Mouse (Mus musculus) layer of hippocampus, postnatal 36 days (tissue): ENCODE measurements at regions not wholly inside any gene's neighbourhood (a gene's known extent, or its start where the extent isn't known, plus 50 kb on each side); places are given as distances from the start of the nearest gene placed in this dataset.

Experiments
- DNase-seq, 2 experiments: peaks; one replicate each; pipeline ENCODE4 v3.0.0; 2022

DNA sequence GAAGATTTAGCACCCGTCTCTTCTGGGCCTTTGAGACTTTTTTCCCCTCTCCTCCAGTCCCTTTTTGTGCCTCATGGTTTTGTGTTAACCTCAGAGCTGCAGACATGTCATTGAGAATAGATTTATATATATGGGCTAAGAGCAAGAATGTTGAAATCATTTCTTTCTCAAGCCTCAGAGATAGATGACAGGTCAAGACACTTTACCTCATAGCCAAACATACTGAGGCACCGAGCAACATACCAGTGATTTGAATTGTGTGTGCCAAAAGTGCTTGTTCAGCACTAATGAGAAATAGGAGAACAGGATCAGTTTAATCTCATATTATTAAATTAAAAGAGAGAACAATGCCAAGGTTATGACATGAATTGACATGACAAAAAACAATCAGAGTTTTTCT lies 464.2 kb upstream of the Marcks start:
- DNase-seq = no peak

DNA sequence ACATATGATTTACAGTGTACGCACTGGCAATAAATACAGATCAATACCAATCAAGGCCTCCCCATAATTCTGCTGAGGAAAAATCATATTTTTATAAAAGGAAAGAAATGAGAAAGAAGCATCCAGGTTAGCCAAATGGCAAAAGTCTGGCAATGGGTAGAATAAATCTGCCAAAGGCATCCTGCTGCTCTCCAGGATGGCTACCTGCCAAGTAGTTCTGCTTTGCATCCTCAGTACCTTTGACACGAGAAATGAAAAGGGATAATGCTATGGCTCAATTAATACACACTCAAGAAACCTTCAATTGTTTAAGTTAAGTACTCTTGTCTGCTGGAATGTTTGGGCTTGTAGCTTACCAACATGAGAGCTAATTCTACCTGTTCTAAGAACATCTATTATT lies 451.2 kb upstream of the Marcks start:
- DNase-seq = no peak

DNA sequence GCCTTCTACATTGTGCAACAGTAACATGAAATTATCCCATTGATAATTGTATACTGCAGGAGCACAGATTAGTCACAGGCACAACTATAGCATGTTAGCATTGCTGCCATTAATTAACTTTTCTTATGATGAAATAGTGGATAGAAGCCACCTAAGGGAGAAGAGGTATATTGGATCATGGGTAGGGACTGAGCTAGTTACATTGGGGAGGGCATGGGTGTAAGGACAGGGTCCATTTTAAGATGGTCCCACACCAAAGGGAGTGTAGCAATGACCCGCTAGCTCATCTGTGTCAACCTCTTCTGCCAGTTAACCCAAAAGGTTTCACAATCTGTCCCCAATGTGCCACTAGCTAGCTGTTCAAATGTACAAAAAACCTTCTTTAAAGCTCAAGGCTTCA lies 450.3 kb upstream of the Marcks start:
- no peak for DNase-seq

DNA sequence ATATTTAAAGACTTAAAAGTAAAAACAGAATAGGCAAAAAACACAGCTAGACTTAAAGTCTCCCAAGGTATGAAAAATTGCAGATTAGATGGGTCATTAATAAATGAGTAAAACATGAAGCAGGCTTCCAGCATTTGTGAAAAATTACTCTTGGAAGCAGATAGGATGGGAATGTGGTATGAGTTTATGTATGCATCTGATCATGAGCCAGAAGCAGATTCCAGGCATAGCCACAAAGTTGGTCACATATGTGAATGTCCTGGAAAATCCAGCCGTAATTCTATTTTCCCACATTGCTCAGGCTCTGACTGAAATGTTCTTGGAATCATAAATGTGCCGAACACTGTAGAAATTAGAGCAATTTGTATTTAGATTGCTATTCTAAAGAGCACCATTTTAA lies 432.5 kb upstream of the Marcks start:
- DNase-seq = no peak

DNA sequence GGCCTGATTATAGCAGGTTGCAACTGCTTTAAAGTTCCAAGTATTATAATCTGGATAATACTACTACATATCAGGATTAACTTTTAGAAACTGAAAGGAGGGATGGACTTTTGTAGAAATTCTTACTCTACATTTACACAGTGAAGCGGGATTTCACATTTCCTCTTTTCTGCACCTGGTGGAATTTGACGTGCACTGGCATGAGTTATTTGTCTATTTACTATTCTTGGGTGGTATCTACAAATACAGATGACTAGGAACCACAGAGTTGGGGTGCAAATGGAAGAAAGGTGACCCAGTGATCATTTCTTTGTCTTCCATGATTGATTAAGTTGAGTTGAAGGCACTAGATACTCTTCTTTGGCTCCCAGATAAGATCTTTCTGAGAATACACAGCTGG lies 423.0 kb upstream of the Marcks start:
- no peak for DNase-seq

DNA sequence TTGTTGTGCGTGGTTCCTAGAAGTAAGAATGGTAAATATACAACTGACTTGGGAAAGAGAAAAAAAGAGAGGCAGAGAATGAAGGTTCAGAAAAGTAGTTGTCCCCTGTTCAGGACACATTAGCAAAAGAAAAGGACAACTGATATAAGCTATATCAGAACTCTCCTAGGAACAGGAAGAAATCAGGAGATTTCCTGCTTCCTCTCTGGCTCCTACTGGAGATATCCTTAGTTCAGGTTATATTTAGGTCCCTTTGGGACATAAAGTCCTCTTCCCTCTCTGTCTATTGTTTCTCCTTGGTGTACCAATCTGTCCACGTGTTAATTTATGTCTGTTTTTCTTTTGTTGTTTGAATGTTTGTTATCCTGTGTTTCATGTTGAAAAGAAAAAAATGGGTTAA lies 410.7 kb upstream of the Marcks start:
- DNase-seq = no peak

DNA sequence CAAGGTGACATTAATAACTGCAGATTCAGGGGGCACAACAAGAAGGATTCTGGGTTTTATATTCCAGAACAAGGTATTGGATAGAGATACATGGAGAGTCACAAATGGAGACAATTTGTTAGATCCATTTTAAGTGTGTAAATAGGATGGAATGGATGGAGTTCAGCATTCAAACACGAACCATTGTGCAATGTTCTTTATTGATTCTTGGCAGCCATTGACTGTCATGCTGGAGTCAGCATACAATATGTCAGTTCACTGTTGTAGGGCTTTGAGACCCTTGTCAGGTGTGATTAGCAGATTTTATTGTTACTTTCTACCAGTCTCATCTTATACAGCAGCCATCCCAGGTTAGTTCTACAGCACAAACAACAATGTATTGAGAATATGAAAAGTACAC lies 402.0 kb upstream of the Marcks start:
- DNase-seq = no peak

DNA sequence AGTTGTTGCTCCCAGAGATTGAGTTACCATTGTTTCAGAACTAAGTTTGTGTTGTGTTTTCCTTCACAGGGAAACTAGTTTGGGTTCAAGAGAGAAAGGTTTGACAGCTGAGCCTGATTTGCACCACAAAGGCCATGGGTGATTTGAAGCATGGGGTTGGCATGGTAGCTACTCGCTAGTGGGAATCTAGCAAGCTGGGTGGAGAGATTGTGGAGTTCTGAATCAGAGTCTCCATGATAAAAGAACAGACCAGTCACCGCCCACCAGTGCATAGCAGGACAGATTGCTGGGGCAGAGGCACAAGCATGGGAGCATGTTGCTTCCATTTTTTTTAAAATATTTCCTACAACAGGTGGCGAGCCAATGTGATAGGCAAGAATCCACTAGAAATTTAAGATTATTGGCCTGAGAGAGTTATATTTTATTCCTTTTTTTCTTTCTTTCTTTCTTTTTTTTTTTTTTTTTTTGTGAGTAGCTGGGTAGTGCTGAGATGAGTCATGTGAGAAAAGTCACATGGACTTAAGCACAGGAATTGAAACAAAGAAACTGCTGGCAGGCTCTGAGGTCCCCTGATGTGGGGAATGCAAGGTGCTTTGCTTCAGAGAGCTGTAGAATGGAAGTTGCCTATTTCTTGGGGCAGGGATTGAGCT lies 367.4 kb upstream of the Marcks start:
- no peak for DNase-seq

DNA sequence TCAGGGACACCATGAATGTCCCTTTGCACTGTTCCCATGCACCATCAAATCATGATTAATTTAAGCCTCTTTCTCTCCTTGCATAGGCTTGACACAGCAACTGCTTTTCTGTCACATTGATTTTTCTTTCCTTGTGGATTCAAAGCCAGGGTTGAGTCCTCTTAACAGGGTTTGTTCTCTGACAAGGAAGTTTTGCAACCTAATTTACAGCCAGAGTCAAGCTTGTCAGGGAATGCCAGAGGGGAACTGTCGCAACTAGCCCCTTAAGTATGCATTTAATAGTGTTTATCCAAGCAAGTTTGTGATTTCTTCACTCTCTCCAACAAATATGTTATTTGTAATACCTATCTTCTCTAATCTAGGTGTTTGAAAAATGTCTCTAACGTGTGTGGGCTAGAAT lies 365.7 kb upstream of the Marcks start:
- DNase-seq = no peak

DNA sequence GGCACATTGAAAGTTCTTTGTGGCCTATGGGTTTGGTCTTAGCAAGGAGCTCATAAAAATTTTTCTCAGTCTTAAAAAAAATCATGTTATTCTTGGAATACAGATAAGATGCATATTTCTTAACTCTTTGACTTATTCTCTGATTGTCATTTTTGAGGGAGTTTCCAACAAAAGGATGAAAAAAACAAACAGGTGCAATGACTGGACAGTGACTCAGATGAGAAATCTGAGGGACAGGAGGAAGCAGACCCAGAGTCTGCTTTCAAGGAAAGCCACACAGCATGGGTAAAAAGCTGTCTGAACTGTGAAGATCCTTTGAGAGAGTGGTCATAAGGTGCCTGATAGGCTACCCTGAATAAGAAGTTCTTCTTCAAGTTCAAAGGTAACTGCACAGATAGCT lies 363.8 kb upstream of the Marcks start:
- no peak for DNase-seq

DNA sequence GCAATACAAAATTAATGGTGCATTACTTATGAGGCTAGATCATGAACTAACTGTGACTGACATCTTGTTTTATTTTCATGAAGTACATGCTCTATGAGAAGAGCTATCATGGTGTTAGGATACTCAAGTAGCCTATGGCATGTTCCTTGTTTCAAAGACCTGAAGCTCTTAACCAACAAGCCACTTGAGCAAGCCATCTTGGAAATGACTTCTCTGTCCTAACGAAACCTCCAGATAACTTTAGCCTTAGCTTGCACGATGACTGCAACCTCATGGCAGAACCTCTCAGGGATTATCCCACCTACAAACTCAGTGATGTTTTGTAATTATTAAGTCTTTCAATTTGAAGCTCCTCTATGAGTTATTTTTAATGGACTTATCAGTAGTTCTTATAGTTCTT lies 362.3 kb upstream of the Marcks start:
- DNase-seq = no peak

DNA sequence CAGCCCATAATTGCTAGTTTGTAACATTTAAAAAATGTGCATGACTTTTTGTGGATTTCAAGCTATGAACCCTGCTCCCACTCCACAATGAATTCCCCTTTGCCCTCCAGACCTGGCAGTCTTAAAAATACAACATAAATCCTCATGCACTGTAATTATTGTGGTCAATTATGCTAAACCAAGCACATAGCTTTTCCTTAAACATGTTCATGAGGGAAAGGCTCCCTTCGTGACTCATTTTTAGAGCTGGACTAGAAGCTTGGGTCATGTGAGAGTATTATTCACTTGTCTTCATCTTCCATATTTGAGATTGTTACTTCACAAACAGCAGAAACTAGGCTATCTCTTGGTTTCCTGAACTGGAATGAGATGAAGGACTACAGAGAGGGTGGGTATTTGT lies 356.7 kb upstream of the Marcks start:
- no peak for DNase-seq

DNA sequence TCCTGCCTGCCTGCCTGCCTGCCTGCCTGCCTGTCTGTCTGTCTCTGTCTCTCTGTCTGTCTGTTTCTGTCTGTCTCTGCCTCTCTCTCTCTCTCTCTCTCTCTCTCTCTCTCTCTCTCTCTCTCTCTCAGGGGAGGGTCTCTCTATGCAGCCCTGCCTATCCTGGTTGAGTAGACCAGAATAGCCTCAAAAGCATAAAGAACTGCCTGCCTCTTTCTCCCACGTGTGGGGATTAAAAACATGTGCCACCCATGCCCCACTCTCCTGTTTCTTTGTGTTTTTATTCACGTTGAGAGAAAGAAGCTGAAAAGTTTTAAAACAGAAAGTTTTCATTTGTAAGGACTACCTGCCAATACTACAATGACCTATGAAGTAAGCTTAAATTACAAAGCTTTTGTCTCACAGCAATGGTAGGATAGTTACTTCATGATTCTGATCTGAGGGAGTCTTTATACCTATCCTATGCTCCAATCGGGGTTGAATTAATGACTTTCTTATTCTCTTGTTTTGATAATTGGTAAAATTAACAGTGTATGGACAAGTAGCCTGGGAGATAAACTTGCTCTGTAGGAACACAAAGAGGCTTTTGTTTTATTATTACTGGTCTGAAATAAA lies 355.9 kb upstream of the Marcks start:
- DNase-seq = no peak

DNA sequence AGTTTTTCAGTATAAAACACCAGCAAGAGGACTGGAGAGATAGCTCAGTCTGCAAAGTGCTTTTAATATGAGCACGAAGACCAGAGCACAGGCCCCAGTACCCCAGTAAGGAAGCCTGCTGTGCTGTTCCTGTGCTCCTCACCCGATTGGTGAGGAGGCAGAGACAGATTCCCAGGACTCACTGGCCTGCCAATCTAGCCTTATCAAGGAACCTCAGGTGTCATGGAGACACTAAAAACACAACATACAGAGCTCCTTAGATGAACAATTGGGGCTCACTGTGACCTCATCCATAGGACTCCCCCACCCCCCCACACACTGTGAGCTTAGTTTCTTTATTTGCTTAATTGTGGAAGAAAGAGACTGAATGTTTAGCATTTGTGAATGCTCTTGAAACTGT lies 355.4 kb upstream of the Marcks start:
- no peak for DNase-seq

DNA sequence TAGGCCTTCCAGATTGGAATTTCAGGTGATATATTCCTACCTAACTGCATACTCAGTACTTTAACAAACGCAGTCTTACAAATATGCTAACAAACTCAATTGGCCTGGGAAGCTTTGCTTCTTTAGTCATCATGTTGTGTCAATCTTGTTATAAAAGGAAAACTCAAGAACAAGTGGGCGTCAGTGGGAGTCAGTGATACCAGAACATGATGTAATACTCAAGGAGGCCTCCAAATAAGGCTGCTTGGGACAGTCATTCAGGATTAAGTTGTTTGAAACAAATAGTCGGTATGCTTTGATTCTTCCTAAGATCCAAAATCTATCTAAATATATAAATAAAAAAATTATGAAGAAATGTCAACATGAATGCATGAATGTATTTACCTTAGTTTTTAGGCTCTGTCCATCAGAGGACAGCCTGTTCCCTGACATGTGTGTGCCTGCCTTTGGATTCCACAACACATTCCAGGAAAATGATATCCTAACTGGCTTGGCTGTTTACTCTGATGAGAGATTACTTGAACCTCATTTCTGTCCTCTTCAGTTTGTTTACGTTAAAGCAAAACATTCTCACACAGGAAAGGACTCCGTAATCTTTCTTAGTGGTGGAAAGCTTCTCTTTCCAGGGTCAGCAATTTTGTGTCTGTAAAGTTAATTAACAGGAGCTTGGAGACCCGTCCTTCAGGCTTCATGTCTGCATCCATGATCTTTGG lies 345.7 kb upstream of the Marcks start:
- DNase-seq = no peak

DNA sequence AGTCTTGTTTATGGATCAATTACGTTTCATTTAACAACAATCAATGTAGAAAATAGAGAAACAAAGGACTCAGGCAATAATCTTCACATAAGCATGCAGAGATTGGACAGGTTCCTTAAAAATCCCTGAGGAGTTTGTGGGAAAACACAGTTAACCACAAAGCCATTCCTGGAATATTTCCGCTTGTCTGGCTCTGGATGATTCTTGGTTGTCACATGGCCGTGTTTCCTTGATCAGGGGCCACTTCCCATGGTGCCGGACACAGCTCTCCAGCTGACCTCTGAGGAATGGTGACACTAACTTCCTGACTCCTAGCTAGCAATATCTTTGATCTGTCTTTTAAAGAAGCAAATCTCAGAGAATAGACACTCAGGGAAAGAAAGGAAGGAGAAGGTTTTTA lies 344.8 kb upstream of the Marcks start:
- no peak for DNase-seq

DNA sequence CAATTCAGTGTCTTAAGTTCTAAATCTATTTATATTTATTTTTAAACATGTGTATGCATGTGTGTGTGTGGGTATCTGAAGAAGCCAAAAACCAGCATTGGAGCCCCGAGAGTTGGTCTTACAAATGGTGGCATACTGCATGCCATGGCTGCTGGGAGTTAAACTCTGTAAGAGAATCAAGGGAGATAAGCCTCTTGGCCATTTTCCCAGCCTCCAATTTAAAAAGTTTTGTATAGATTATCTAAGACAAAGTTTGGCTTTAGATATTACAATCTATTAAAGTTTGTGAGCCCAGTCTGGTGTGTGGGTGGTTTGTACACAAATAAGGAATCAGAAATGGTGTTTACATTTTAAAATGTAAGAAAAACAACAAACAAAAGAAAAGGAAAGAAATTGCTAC lies 343.2 kb upstream of the Marcks start:
- DNase-seq = no peak

DNA sequence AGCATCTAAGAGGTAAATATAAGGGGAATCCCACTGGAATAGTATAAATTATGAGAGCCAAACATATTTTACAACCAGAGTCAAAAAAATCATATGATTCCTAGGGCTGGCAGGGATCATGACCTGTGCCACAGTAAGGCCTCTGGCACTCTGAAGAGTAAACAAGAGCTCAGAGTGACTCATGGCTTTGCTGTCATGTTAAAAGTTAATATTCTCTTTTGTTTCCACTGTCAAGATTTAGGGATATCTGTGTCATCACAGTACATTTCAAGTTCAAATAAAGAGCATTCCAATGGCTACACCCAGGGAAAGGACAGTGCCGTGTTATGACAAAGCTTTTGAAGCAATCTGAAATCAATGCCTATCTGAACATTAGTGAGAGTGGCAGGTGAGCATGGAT lies 341.6 kb upstream of the Marcks start:
- DNase-seq = no peak

DNA sequence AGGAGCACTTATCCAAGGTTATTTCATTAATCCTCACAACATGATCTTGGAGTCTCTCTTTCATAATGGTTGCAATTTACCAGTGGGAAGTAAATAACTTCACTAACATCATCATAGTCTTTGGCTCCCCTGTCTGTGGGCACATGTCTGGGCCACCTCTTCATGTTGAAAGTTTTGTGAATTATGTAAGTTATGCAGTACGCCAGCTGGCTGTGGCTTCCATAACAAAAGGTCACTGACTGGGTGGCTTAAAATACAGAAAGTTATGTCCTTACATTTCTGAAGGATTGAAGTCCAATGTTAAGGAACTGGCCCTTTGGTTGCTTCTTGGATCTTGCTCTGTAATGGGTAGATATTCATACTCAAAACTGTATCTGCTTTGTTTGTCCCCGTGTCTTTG lies 339.4 kb upstream of the Marcks start:
- DNase-seq = no peak

DNA sequence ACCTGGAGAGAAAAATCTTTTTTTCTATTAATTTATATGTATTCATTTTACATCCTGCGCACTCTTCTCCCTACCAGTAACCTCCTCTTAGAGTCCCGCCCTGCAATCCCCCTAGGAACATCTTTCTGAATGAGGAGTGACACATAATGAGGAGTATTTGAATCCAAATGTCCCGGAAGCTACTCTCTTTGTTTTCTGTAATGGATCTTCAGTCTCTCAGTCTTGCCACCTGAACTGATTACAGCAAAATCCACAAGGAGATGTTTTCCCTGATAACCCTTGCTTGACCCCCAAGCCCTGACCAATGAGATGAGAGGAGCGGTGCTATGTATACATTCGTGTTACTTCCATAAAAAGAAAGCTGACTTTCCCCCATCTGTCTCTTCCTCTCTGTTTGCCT lies 334.4 kb upstream of the Marcks start:
- DNase-seq = no peak

DNA sequence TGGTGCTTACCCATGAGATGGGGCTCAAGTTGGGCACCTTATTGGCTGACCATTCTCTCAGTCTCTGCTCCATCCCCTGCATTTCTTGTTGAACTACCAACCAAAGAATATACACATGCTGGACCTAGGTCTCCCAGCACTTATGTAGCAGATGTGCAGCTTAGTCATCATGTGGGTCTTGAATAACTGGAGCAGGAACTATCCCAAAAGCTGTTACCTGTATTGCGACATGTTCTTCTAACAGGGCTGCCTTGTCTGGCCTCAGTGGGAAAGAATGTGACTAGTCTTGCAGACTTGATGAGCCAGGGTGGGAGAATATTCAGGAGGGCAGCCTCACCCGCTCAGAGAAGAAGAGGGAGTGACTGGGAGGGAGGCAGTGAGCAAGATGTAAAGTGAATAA lies 318.7 kb upstream of the Marcks start:
- no peak for DNase-seq

DNA sequence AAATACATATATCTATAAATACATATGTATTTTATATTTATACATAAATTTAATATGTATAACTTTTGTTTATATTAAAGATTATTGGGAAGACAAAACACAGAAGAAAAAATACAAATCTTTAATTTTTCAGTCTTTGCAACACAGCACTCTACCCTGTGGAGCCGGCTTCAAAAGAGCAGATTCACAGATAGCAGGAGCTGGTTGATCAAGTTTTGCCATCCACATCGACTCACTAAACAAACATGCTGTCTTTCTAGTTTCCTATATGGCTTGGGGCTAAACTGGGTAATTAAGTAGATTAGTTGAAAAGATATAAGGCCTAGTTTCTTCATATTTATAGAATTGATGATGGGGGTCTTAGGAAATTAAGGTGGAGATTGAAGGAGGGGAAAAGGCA lies 311.2 kb upstream of the Marcks start:
- DNase-seq = no peak

DNA sequence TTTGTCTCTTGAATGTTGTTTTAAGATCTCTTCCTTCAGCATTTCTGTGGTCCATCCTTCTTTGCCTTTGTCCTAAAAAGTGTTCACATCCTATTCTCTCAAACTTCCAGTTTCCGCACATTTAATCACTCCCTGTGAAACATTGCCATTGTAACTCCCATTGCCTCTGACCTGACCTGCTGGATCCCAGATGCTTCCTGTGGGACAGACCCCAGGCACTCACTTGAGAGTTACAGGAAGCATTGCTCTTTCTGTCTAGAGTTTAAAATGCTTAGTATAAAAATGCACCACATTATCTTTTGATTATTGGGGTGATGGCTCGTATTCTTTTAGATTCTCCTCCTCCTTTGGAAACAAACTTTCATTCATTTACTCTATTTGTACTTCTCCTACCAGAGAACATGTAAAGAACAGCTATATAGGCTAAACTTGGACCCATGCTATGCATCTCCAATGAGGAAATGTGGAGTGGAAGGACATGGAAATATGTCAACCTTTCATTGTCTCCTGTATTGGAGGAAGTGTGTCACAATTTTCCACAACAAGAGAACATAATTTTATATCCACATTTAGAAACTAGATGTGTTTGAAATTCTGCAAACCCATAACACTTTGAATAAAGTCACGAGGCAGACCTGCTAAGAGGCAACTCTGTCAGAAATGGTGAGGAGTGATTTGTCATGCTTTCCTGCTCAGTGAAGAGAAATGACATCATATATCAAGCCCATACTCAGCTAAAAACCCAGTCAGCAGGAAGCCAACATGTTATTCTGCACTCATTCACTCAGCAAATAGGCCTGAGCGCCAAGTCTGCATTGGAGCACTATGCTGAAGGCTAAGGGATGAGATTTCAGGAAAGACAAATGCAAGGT lies 308.8 kb upstream of the Marcks start:
- DNase-seq = no peak
